Mouse (Mus musculus) CH12.LX (cell line): ENCODE data around the gene Abt1.

Experiments used
- CTCF ChIP-seq, 2 experiments: IDR thresholded peaks in 1 of 2; conservative IDR thresholded peaks in 1 of 2; 2 replicates each; pipeline ENCODE4 v1.5.1; 2011 to 2012; ENCODE audit warnings: low read depth in 2 of 2, low read length in 2 of 2, improper control_type of control experiment in 1 of 2, inconsistent platforms in 1 of 2, mild to moderate bottlenecking in 1 of 2, moderate library complexity in 1 of 2
- EP300 ChIP-seq: IDR thresholded peaks from 2 replicates; pipeline ENCODE4 v1.6.1; 2011; ENCODE audit warnings: low read length, improper control_type of control experiment
- KAT2A ChIP-seq: IDR thresholded peaks from 2 replicates; pipeline ENCODE4 v1.6.1; 2012; ENCODE audit warnings: low read length, improper control_type of control experiment, inconsistent platforms; ENCODE audit not compliant: insufficient replicate concordance
- MAX ChIP-seq: IDR thresholded peaks from 2 replicates; pipeline ENCODE4 v1.6.1; 2011; ENCODE audit warnings: low read length, improper control_type of control experiment

GRCm38 (mm10) chr13:23368583-23369420, 54.9 kb downstream of the Abt1 start, which contains the start of gene Zfp322a:
- TF ChIP-seq EP300 (no peak), CTCF (conservative IDR thresholded peaks at IDR 0.05 in 1 of 2, IDR thresholded peaks at IDR 0.05 in 1 of 2; ENCODE audit: low read depth in 2 of 2, low read length in 2 of 2) (no peak), MAX (peak; percentile 34; the same call in 1 of the 2 replicates), KAT2A (peak; percentile 45; the same call in 1 of the 2 replicates)
